Mouse (Mus musculus) stomach, postnatal 0 days (tissue): ENCODE measurements at regions not wholly inside any gene's neighbourhood (a gene's known extent, or its start where the extent isn't known, plus 50 kb on each side); places are given as distances from the start of the nearest gene placed in this dataset.

Source experiments
- CTCF ChIP-seq: IDR thresholded peaks from 2 replicates; pipeline ENCODE4 v1.5.1; 2016; ENCODE audit warnings: antibody characterized with exemption, low read depth, mild to moderate bottlenecking, moderate library complexity
- EP300 ChIP-seq: optimal IDR thresholded peaks from 2 replicates; pipeline ENCODE3; 2016; ENCODE audit warnings: antibody characterized with exemption

GRCm38 (mm10) chr7:68653534-68653933 lies 95.5 kb downstream of the Arrdc4 start:
- TF ChIP-seq CTCF: no peak
- no peak for TF ChIP-seq EP300
